Mouse (Mus musculus): ENCODE data around the gene Lmo7.

DNA sequence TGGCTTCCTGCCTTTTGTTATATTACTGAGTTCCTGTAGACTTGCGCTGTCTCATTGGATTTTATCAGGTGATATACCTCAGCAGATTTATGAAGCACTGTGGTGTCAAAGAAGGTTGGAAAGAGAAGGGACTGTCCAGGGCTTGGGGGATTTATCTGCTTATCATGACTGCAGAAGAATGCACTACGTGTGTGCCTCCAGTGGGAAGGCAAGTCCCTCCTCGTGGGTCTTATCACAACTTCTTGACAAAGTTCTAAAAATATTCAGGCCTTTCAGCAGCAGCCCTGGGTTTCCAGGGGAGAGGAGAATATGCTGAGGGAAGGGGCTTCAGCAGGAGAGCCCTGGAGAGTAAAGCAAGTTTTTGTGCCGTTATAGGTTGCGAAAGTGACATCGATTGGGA, 154.0 kb downstream of the Lmo7 start:
- TF ChIP-seq CTCF (IDR thresholded peaks at IDR 0.05; ENCODE audit: low read depth) (no peak), EP300 (IDR thresholded peaks at IDR 0.05; ENCODE audit: low read depth) (no peak)
